Mouse (Mus musculus) CD4-positive, CD25-positive, alpha-beta regulatory T cell, adult 4 months (primary cell): ENCODE results near the gene Hrh1. TPM values are rescaled to one million over a fixed set of nuclear protein-coding genes. Genes with fewer than 3 reads are reported as not detected.

Experiments used
- ATAC-seq: one replicate; pipeline ENCODE4 v1.8.0; 2017
- polyA plus RNA-seq, 2 experiments: library from polyadenylated mRNA; unstranded; fragments of 100-300 nt; shearing (Covaris generic); gene quantifications; one replicate each; pipeline ENCODE4 v1.2.1; 2017

Gene Hrh1
- not detected for polyA plus RNA-seq

- no peak for ATAC-seq
Observed at GRCm38 (mm10) chr6:114397691-114398217, at the start of gene Hrh1. TSS of gene Hrh1 (plus strand) at chr6:114397936.

GRCm38 (mm10) chr6:114354635-114355034 lies 43.1 kb upstream of the Hrh1 start:
- no peak for ATAC-seq

- ATAC-seq, result no peak
Observed at GRCm38 (mm10) chr6:114358171-114358570, 39.6 kb upstream of the Hrh1 start.

- no peak for ATAC-seq
Observed at GRCm38 (mm10) chr6:114362355-114362754, 35.4 kb upstream of the Hrh1 start.

- ATAC-seq, result no peak
Observed at GRCm38 (mm10) chr6:114363740-114364139, 34.0 kb upstream of the Hrh1 start.

- no peak for ATAC-seq
Observed at GRCm38 (mm10) chr6:114364734-114365133, 33.0 kb upstream of the Hrh1 start.

- no peak for ATAC-seq
Observed at GRCm38 (mm10) chr6:114366191-114366590, 31.5 kb upstream of the Hrh1 start.

- ATAC-seq, result no peak
Observed at GRCm38 (mm10) chr6:114367681-114368080, 30.1 kb upstream of the Hrh1 start.

- ATAC-seq, result no peak
Observed at GRCm38 (mm10) chr6:114368196-114368595, 29.5 kb upstream of the Hrh1 start.

- ATAC-seq, result no peak
Observed at GRCm38 (mm10) chr6:114372741-114373140, 25.0 kb upstream of the Hrh1 start.

GRCm38 (mm10) chr6:114380872-114381271 lies 16.9 kb upstream of the Hrh1 start:
- ATAC-seq, result no peak

GRCm38 (mm10) chr6:114387320-114387719 lies 10.4 kb upstream of the Hrh1 start:
- no peak for ATAC-seq

GRCm38 (mm10) chr6:114387855-114388254 lies 9.9 kb upstream of the Hrh1 start:
- ATAC-seq, result no peak

- ATAC-seq, result no peak
Observed at GRCm38 (mm10) chr6:114390129-114390528, 7.6 kb upstream of the Hrh1 start.

- ATAC-seq, result no peak
Observed at GRCm38 (mm10) chr6:114394982-114395381, 2.8 kb upstream of the Hrh1 start.

GRCm38 (mm10) chr6:114396605-114397004 lies 1.1 kb upstream of the Hrh1 start:
- no peak for ATAC-seq

- no peak for ATAC-seq
Observed at GRCm38 (mm10) chr6:114397280-114397679, 456 bp upstream of the Hrh1 start.

- ATAC-seq, result no peak
Observed at GRCm38 (mm10) chr6:114398626-114399025, 890 bp downstream of the Hrh1 start.

- no peak for ATAC-seq
Observed at GRCm38 (mm10) chr6:114400387-114400786, 2.7 kb downstream of the Hrh1 start.

GRCm38 (mm10) chr6:114400841-114401240 lies 3.1 kb downstream of the Hrh1 start:
- ATAC-seq, result no peak

- ATAC-seq, result no peak
Observed at GRCm38 (mm10) chr6:114402161-114402560, 4.4 kb downstream of the Hrh1 start.

- ATAC-seq, result no peak
Observed at GRCm38 (mm10) chr6:114403632-114404031, 5.9 kb downstream of the Hrh1 start.

- ATAC-seq, result no peak
Observed at GRCm38 (mm10) chr6:114404128-114404527, 6.4 kb downstream of the Hrh1 start.

- no peak for ATAC-seq
Observed at GRCm38 (mm10) chr6:114404774-114405468, 7.2 kb downstream of the Hrh1 start.

- ATAC-seq, result no peak
Observed at GRCm38 (mm10) chr6:114406634-114407033, 8.9 kb downstream of the Hrh1 start.
